Mouse (Mus musculus) kidney, adult 2 months (tissue): Measurements from ENCODE around the gene Rnf40.
"Not testable (repeated sequence)": the region's sequence is repeated elsewhere in the genome, so short reads cannot be mapped to it uniquely, and the experiment has no call there.

ENCODE experiments used
- CTCF ChIP-seq: fragments of 200-500 bp; conservative IDR thresholded peaks from 2 replicates; pipeline ENCODE4 v1.5.1; 2011; ENCODE audit warnings: low read depth, mild to moderate bottlenecking, control low read depth, low read length, moderate library complexity, mixed read lengths; ENCODE audit not compliant: insufficient read depth, insufficient read length
- POLR2A ChIP-seq: fragments of 200-500 bp; IDR thresholded peaks from one replicate; pipeline ENCODE4 v1.6.1; 2011; ENCODE audit warnings: low read depth, low read length, control low read depth

DNA sequence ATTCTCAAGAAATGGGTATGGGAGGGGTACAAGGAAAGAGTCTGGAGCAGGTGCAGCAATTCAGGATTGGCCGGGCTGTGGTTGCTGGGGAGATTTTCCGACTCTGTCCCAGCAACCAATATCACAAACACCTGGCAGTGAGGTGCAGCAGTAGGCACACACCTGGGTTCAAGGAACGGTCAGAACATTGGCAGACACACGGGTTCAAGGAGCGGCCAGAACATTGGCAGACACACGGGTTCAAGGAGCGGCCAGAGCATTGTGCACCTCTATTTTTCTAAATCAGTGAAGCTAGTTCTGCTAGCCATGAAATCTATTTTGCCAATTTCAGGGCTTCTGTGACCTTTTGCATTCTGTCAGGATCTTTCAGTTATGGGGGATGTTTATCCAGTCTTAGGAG lies 59.0 kb downstream of the Rnf40 start:
- TF ChIP-seq POLR2A, CTCF: not testable (repeated sequence)
